Mouse (Mus musculus) hindbrain, embryonic 15.5 days (tissue): Measurements from ENCODE around the gene Elmo1. TPM values are rescaled to one million over a fixed set of nuclear protein-coding genes. Genes with fewer than 3 reads are reported as not detected.

Experiments used
- ATAC-seq: fragments of 200-750 bp; cut with Nextera tagmentation; 2 replicates; pipeline ENCODE4 v1.8.0; 2017; ENCODE audit warnings: low read depth, moderate number of reproducible peaks, moderate TSS enrichment; ENCODE audit not compliant: low FRiP score
- H3K27ac ChIP-seq: fragments of 300-500 bp; sonication (generic); replicated peaks from 2 replicates; pipeline ENCODE4 v1.5.1; 2015; ENCODE audit warnings: mild to moderate bottlenecking, inconsistent platforms
- H3K27me3 ChIP-seq: fragments of 300-500 bp; sonication (generic); 2 replicates; pipeline ENCODE4 v1.6.1; 2015; ENCODE audit warnings: control low read depth, inconsistent platforms
- H3K36me3 ChIP-seq: fragments of 300-500 bp; sonication (generic); 2 replicates; pipeline ENCODE4 v1.6.1; 2015; ENCODE audit warnings: control low read depth, inconsistent platforms
- H3K4me1 ChIP-seq: fragments of 300-500 bp; sonication (generic); replicated peaks from 2 replicates; pipeline ENCODE4 v1.6.1; 2015; ENCODE audit warnings: control low read depth, inconsistent platforms
- H3K4me2 ChIP-seq: fragments of 300-500 bp; sonication (generic); 2 replicates; pipeline ENCODE4 v1.6.1; 2015; ENCODE audit warnings: moderate library complexity, mild to moderate bottlenecking, inconsistent platforms
- H3K4me3 ChIP-seq: fragments of 300-500 bp; sonication (generic); 2 replicates; pipeline ENCODE4 v1.5.1; 2015; ENCODE audit warnings: mild to moderate bottlenecking, inconsistent platforms
- H3K9ac ChIP-seq: fragments of 300-500 bp; sonication (generic); 2 replicates; pipeline ENCODE4 v1.6.1; 2015; ENCODE audit warnings: inconsistent platforms
- H3K9me3 ChIP-seq: fragments of 300-500 bp; sonication (generic); 2 replicates; pipeline ENCODE4 v1.6.1; 2016; ENCODE audit warnings: control low read depth, inconsistent platforms
- WGBS: fragments of 180-500 bp; shearing (Covaris S2); methylation state at CpG from one replicate; pipeline ENCODE4 v1.1.7; 2015; 5-methylcytosine and 5-hydroxymethylcytosine counted together
- polyA plus RNA-seq: library from polyadenylated mRNA; unstranded; fragments of >200 nt; fragmentation: Nextera tagmentation; extraction: Ambion mirVana; gene quantifications from 2 replicates; pipeline ENCODE4 v1.2.1, GENCODE M21; 2015

Elmo1 gene
- 39.7 and 47.9 TPM in 2 replicates for polyA plus RNA-seq

GRCm38 (mm10) chr13:20090133-20090710, at the start of gene Elmo1:
Elmo1 (plus strand) TSS chr13:20090596.
- Histone ChIP-seq H3K4me2 (peak within 1 kb of the TSS; percentile 98), H3K27me3 (peaks cover 7% of the 10 kb centered on the region; the same call in 1 of the 2 replicates), H3K9me3 (no peaks in the 10 kb centered on the region), H3K27ac (peak within 1 kb of the TSS; percentile 83), H3K4me1 (peaks cover 11% of the 10 kb centered on the region; the same call in 1 of the 2 replicates), H3K4me3 (peak within 1 kb of the TSS; percentile 88), H3K9ac (peak within 1 kb of the TSS; percentile 69), H3K36me3 (no peaks in the 10 kb centered on the region)
- under 1% methylated on average over 49 of the region's 49 CpGs for WGBS
- peak; percentile 75 for ATAC-seq

GRCm38 (mm10) chr13:20041169-20041830, 49.1 kb upstream of the Elmo1 start:
- Histone ChIP-seq H3K4me3 (no peak overlapping the region), H3K9me3 (no peaks in the 10 kb centered on the region), H3K4me1 (no peaks in the 10 kb centered on the region), H3K36me3 (no peaks in the 10 kb centered on the region), H3K4me2 (no peak overlapping the region), H3K9ac (no peak overlapping the region), H3K27ac (peak overlapping the region; percentile 48), H3K27me3 (no peaks in the 10 kb centered on the region)
- 8% methylated on average over 2 of the region's 2 CpGs for WGBS
- peak; percentile 84; the same call in 1 of the 2 replicates for ATAC-seq

- Histone ChIP-seq H3K4me2 (no peak overlapping the region), H3K27ac (no peak overlapping the region), H3K27me3 (no peaks in the 10 kb centered on the region), H3K36me3 (no peaks in the 10 kb centered on the region), H3K4me3 (no peak overlapping the region), H3K9me3 (no peaks in the 10 kb centered on the region), H3K9ac (no peak overlapping the region), H3K4me1 (no peaks in the 10 kb centered on the region)
- WGBS, result 88% methylated on average over 2 of the region's 2 CpGs
- ATAC-seq, result no peak
Observed at GRCm38 (mm10) chr13:20042856-20043255, 47.5 kb upstream of the Elmo1 start.

GRCm38 (mm10) chr13:20045350-20045749, 45.0 kb upstream of the Elmo1 start:
- no peak overlapping the region for H3K27ac ChIP-seq
- H3K4me3 ChIP-seq, result no peak overlapping the region
- no peak overlapping the region for H3K9ac ChIP-seq
- no peaks in the 10 kb centered on the region for H3K9me3 ChIP-seq
- H3K27me3 ChIP-seq, result no peaks in the 10 kb centered on the region
- no peak for ATAC-seq
- no peaks in the 10 kb centered on the region for H3K36me3 ChIP-seq
- peaks cover 6% of the 10 kb centered on the region; the same call in 1 of the 2 replicates for H3K4me1 ChIP-seq
- H3K4me2 ChIP-seq, result no peak overlapping the region
- WGBS, result 88% methylated on average over 2 of the region's 2 CpGs

- no peak overlapping the region for H3K27ac ChIP-seq
- H3K36me3 ChIP-seq, result no peaks in the 10 kb centered on the region
- H3K9me3 ChIP-seq, result no peaks in the 10 kb centered on the region
- no peak overlapping the region for H3K9ac ChIP-seq
- WGBS, result 79% methylated on average over 5 of the region's 5 CpGs
- H3K4me1 ChIP-seq, result peaks cover 6% of the 10 kb centered on the region; the same call in 1 of the 2 replicates
- H3K27me3 ChIP-seq, result no peaks in the 10 kb centered on the region
- no peak for ATAC-seq
- H3K4me2 ChIP-seq, result no peak overlapping the region
- H3K4me3 ChIP-seq, result no peak overlapping the region
Observed at GRCm38 (mm10) chr13:20045836-20046235, 44.6 kb upstream of the Elmo1 start.

GRCm38 (mm10) chr13:20046406-20046805, 44.0 kb upstream of the Elmo1 start:
- H3K36me3 ChIP-seq, result no peaks in the 10 kb centered on the region
- H3K4me2 ChIP-seq, result no peak overlapping the region
- no peak overlapping the region for H3K9ac ChIP-seq
- peaks cover 6% of the 10 kb centered on the region; the same call in 1 of the 2 replicates for H3K4me1 ChIP-seq
- H3K27me3 ChIP-seq, result no peaks in the 10 kb centered on the region
- WGBS, result 85% methylated on average over 4 of the region's 4 CpGs
- ATAC-seq, result no peak
- no peaks in the 10 kb centered on the region for H3K9me3 ChIP-seq
- no peak overlapping the region for H3K4me3 ChIP-seq
- no peak overlapping the region for H3K27ac ChIP-seq

- Histone ChIP-seq H3K9ac (no peak overlapping the region), H3K4me3 (no peak overlapping the region), H3K36me3 (no peaks in the 10 kb centered on the region), H3K4me2 (0 out of 2 replicates have a peak overlapping the region, but pooled peaks have one; percentile 15), H3K27ac (no peak overlapping the region; the same call in 1 of the 2 replicates), H3K9me3 (no peaks in the 10 kb centered on the region), H3K4me1 (peaks cover 6% of the 10 kb centered on the region; the same call in 1 of the 2 replicates), H3K27me3 (no peaks in the 10 kb centered on the region)
- WGBS, result 58% methylated on average over 14 of the region's 14 CpGs
- no peak for ATAC-seq
Observed at GRCm38 (mm10) chr13:20047926-20048836, 42.2 kb upstream of the Elmo1 start.

GRCm38 (mm10) chr13:20048837-20049160, 41.6 kb upstream of the Elmo1 start:
- WGBS, result 39% methylated on average over 2 of the region's 2 CpGs
- ATAC-seq, result no peak
- H3K4me2 ChIP-seq, result 0 out of 2 replicates have a peak overlapping the region, but pooled peaks have one; percentile 15
- H3K27me3 ChIP-seq, result no peaks in the 10 kb centered on the region
- H3K36me3 ChIP-seq, result no peaks in the 10 kb centered on the region
- peaks cover 6% of the 10 kb centered on the region; the same call in 1 of the 2 replicates for H3K4me1 ChIP-seq
- H3K27ac ChIP-seq, result no peak overlapping the region
- H3K9me3 ChIP-seq, result no peaks in the 10 kb centered on the region
- H3K9ac ChIP-seq, result no peak overlapping the region
- no peak overlapping the region for H3K4me3 ChIP-seq

GRCm38 (mm10) chr13:20049654-20050053, 40.7 kb upstream of the Elmo1 start:
- no peak for ATAC-seq
- H3K9me3 ChIP-seq, result no peaks in the 10 kb centered on the region
- no peak overlapping the region for H3K9ac ChIP-seq
- H3K36me3 ChIP-seq, result no peaks in the 10 kb centered on the region
- 80% methylated on average over 8 of the region's 8 CpGs for WGBS
- no peak overlapping the region for H3K4me3 ChIP-seq
- no peaks in the 10 kb centered on the region for H3K27me3 ChIP-seq
- H3K4me2 ChIP-seq, result no peak overlapping the region
- H3K27ac ChIP-seq, result no peak overlapping the region
- H3K4me1 ChIP-seq, result peaks cover 6% of the 10 kb centered on the region; the same call in 1 of the 2 replicates

- Histone ChIP-seq H3K4me2 (no peak overlapping the region), H3K9ac (no peak overlapping the region), H3K27ac (no peak overlapping the region), H3K4me3 (no peak overlapping the region), H3K27me3 (no peaks in the 10 kb centered on the region), H3K9me3 (no peaks in the 10 kb centered on the region), H3K36me3 (no peaks in the 10 kb centered on the region), H3K4me1 (peaks cover 6% of the 10 kb centered on the region; the same call in 1 of the 2 replicates)
- ATAC-seq, result no peak
- 93% methylated on average over 10 of the region's 10 CpGs for WGBS
Observed at GRCm38 (mm10) chr13:20050149-20050548, 40.2 kb upstream of the Elmo1 start.

GRCm38 (mm10) chr13:20057926-20058325, 32.5 kb upstream of the Elmo1 start:
- no peak overlapping the region for H3K4me2 ChIP-seq
- H3K27me3 ChIP-seq, result no peaks in the 10 kb centered on the region
- H3K36me3 ChIP-seq, result no peaks in the 10 kb centered on the region
- H3K4me3 ChIP-seq, result no peak overlapping the region
- ATAC-seq, result no peak
- 92% methylated on average over 1 of the region's 1 CpGs for WGBS
- no peaks in the 10 kb centered on the region for H3K4me1 ChIP-seq
- H3K9ac ChIP-seq, result no peak overlapping the region
- H3K9me3 ChIP-seq, result no peaks in the 10 kb centered on the region
- H3K27ac ChIP-seq, result no peak overlapping the region

- Histone ChIP-seq H3K9ac (no peak overlapping the region), H3K4me2 (no peak overlapping the region), H3K27ac (no peak overlapping the region), H3K36me3 (no peaks in the 10 kb centered on the region), H3K27me3 (no peaks in the 10 kb centered on the region), H3K4me3 (no peak overlapping the region), H3K4me1 (no peaks in the 10 kb centered on the region), H3K9me3 (no peaks in the 10 kb centered on the region)
- no peak for ATAC-seq
- WGBS, result 88% methylated on average over 5 of the region's 5 CpGs
Observed at GRCm38 (mm10) chr13:20061031-20061430, 29.4 kb upstream of the Elmo1 start.
